Mouse (Mus musculus): ENCODE data around the gene Exoc4. TPM values are rescaled to one million over a fixed set of nuclear protein-coding genes. Genes with fewer than 3 reads are reported as not detected.

Gene Exoc4
- total and polyA plus RNA-seq, 3 experiments = 31.2 to 46.4 (median 41.9) TPM

DNA sequence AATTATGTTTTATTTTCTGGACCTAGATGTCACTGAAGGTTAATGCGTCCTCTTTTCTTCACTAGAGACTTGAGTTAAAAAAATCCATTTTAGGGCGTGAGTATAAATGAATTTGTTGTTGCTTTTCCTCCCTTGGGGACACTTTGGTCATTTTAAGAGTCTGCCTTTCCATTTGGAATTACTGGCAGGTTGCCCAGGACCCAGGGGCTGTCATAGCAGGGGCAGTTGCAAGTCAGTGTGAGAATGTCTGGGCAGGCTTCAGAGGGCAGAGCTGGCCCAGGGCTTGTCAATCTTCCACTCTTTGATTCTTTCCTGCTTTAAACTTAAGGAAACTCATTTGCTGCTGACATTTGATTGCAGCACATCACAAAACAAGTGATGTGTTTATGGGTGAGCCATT is 45.7 kb downstream of the Exoc4 start:
- Histone ChIP-seq H3K79me2 (replicated peaks; ENCODE audit: control insufficient read depth, extremely low read depth, insufficient read depth, poor library complexity, severe bottlenecking) (no peaks in the 10 kb centered on the region), H3K4me1 (ENCODE audit: control insufficient read depth in 1 of 2, insufficient read depth in 2 of 2) (peaks cover 0 to 7% of the 10 kb centered on the region in 2 experiments; a peak in 2 of 4 replicates), H3K9me3 (replicated peaks; ENCODE audit: low read length) (no peaks in the 10 kb centered on the region), H3K4me3 (replicated peaks in 1 of 3; ENCODE audit: low read depth in 2 of 3, low read length in 2 of 3, poor library complexity in 1 of 3) (no peak overlapping the region), H3K36me3 (replicated peaks in 1 of 2; ENCODE audit: control insufficient read depth in 1 of 2, insufficient read depth in 1 of 2, low read length in 1 of 2) (peaks cover 7 to 33% of the 10 kb centered on the region in 2 experiments), H3K27ac (ENCODE audit: insufficient read depth, low read depth) (no peak overlapping the region), H3K9ac (ENCODE audit: insufficient read depth, low read depth) (no peak overlapping the region), H3K27me3 (replicated peaks) (no peaks in the 10 kb centered on the region), H3K4me2 (ENCODE audit: insufficient read depth, low read depth, poor library complexity, severe bottlenecking) (no peak overlapping the region)
- dilution Hi-C loops (cut with MboI; ENCODE audit: extremely low pct_ligation_motif_present, extremely low pct_unique_long_range_greater_than_20kb, low sequenced_read_pairs) (no loop called here), in situ Hi-C loops (cut with MboI; ENCODE audit: low pct_ligation_motif_present, low pct_unique_long_range_greater_than_20kb, low sequenced_read_pairs) (no loop called here)
- no peak for TF ChIP-seq CHD1 (IDR thresholded peaks at IDR 0.05; ENCODE audit: low read depth, low read length)
- no peak for TF ChIP-seq MEF2A (IDR thresholded peaks at IDR 0.05; ENCODE audit: borderline replicate concordance, low read depth, low read length)
- TF ChIP-seq UBTF (IDR thresholded peaks at IDR 0.05; ENCODE audit: low read depth, low read length) = no peak
- no peak for TF ChIP-seq GABPA (IDR thresholded peaks at IDR 0.05; ENCODE audit: insufficient replicate concordance, low read depth, low read length)
- no peak for TF ChIP-seq JUND (conservative IDR thresholded peaks at IDR 0.05; ENCODE audit: low read depth, low read length)
- TF ChIP-seq MAZ (IDR thresholded peaks at IDR 0.05; ENCODE audit: low read depth, low read length) = no peak
- no peak for TF ChIP-seq MAX (IDR thresholded peaks at IDR 0.05; ENCODE audit: low read length)
- TF ChIP-seq NRF1 (IDR thresholded peaks at IDR 0.05; ENCODE audit: low read depth, low read length) = no peak
- TF ChIP-seq IRF4 (IDR thresholded peaks at IDR 0.05; ENCODE audit: low read depth, low read length) = no peak
- no peak for TF ChIP-seq ZC3H11A (IDR thresholded peaks at IDR 0.05; ENCODE audit: low read depth, low read length)
- no peak for TF ChIP-seq CHD2 (IDR thresholded peaks at IDR 0.05; ENCODE audit: low read length)
- no peak for TF ChIP-seq MAFK (IDR thresholded peaks at IDR 0.05; ENCODE audit: insufficient replicate concordance, low read length)
- no peak for TF ChIP-seq ZNF384 (IDR thresholded peaks at IDR 0.05; ENCODE audit: low read depth, low read length)
- TF ChIP-seq JUN (IDR thresholded peaks at IDR 0.05; ENCODE audit: insufficient read depth, low read depth, low read length) = no peak
- TF ChIP-seq EP300 (IDR thresholded peaks at IDR 0.05; ENCODE audit: low read length) = no peak
- TF ChIP-seq BHLHE40 (IDR thresholded peaks at IDR 0.05; ENCODE audit: low read depth, low read length) = no peak
- no peak for DNase-seq (ENCODE audit: extremely low read depth)

GRCm38 (mm10) chr6:33297566-33297965 is 48.7 kb downstream of the Exoc4 start:
- in situ Hi-C loops (cut with MboI; ENCODE audit: low pct_ligation_motif_present, low pct_unique_long_range_greater_than_20kb, low sequenced_read_pairs) (no loop called here), dilution Hi-C loops (cut with MboI; ENCODE audit: extremely low pct_ligation_motif_present, extremely low pct_unique_long_range_greater_than_20kb, low sequenced_read_pairs) (no loop called here)
- no peaks in the 10 kb centered on the region for H3K27me3 ChIP-seq (replicated peaks)
- H3K4me3 ChIP-seq (replicated peaks in 1 of 3; ENCODE audit: low read depth in 2 of 3, low read length in 2 of 3, poor library complexity in 1 of 3) = no peak overlapping the region
- H3K4me2 ChIP-seq (ENCODE audit: insufficient read depth, low read depth, poor library complexity, severe bottlenecking) = no peak overlapping the region
- DNase-seq (ENCODE audit: extremely low read depth) = no peak
- peaks cover 7 to 43% of the 10 kb centered on the region in 2 experiments for H3K36me3 ChIP-seq (replicated peaks in 1 of 2; ENCODE audit: control insufficient read depth in 1 of 2, insufficient read depth in 1 of 2, low read length in 1 of 2)
- no peak for TF ChIP-seq IRF4 (IDR thresholded peaks at IDR 0.05; ENCODE audit: low read depth, low read length)
- TF ChIP-seq RAD21 (IDR thresholded peaks at IDR 0.05; ENCODE audit: low read depth, low read length) = peak; percentile 15
- no peak for TF ChIP-seq MAX (IDR thresholded peaks at IDR 0.05; ENCODE audit: low read length)
- no peak for TF ChIP-seq RCOR1 (conservative IDR thresholded peaks at IDR 0.05; ENCODE audit: low read depth, low read length)
- TF ChIP-seq CHD2 (IDR thresholded peaks at IDR 0.05; ENCODE audit: low read length) = no peak
- TF ChIP-seq E2F4 (IDR thresholded peaks at IDR 0.05; ENCODE audit: insufficient replicate concordance, low read depth, low read length) = no peak
- peak in 1 of 2 experiments; percentile 41; a peak in 2 of 4 replicates for TF ChIP-seq CTCF (conservative IDR thresholded peaks at IDR 0.05 in 1 of 2, IDR thresholded peaks at IDR 0.05 in 1 of 2; ENCODE audit: low read depth in 2 of 2, low read length in 2 of 2)
- TF ChIP-seq MAFK (IDR thresholded peaks at IDR 0.05; ENCODE audit: insufficient replicate concordance, low read length) = no peak
- no peak for TF ChIP-seq POLR2A (IDR thresholded peaks at IDR 0.05; ENCODE audit: low read depth, low read length)
- no peak for TF ChIP-seq USF1 (IDR thresholded peaks at IDR 0.05; ENCODE audit: low read depth, low read length)
- TF ChIP-seq SMC3 (IDR thresholded peaks at IDR 0.05; ENCODE audit: low read depth, low read length) = peak; percentile 18; the same call in 1 of the 2 replicates
- TF ChIP-seq GABPA (IDR thresholded peaks at IDR 0.05; ENCODE audit: insufficient replicate concordance, low read depth, low read length) = no peak
- H3K4me1 ChIP-seq (ENCODE audit: control insufficient read depth in 1 of 2, insufficient read depth in 2 of 2) = peaks cover 0 to 7% of the 10 kb centered on the region in 2 experiments; a peak in 2 of 4 replicates
- H3K9ac ChIP-seq (ENCODE audit: insufficient read depth, low read depth) = no peak overlapping the region
- H3K79me2 ChIP-seq (replicated peaks; ENCODE audit: control insufficient read depth, extremely low read depth, insufficient read depth, poor library complexity, severe bottlenecking) = no peaks in the 10 kb centered on the region
- H3K27ac ChIP-seq (ENCODE audit: insufficient read depth, low read depth) = no peak overlapping the region
- no peaks in the 10 kb centered on the region for H3K9me3 ChIP-seq (replicated peaks; ENCODE audit: low read length)
